Mouse (Mus musculus): ENCODE results near the gene Colca2.

Colca2 gene

DNA sequence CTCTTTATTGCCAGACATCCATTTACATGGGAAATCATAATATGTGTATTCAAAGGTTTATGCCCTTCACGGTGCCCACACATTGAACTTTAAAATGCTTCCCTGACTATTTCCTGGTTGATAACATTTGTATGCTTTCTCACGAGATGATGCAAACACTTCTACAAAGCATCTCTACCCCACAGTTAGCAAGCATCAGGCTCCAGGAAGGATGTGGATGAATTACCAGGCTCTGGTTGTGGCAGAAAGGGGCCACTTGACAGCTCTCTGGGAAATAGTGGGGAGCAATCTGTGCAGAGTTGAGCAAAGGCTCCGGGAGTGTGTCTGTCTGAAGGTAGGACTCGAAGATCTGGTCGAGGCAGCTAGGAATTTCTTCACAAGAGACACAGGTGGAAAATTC lies 6.3 kb downstream of the Colca2 start:
- no peak for DNase-seq (ENCODE audit: low read depth, low spot score)

DNA sequence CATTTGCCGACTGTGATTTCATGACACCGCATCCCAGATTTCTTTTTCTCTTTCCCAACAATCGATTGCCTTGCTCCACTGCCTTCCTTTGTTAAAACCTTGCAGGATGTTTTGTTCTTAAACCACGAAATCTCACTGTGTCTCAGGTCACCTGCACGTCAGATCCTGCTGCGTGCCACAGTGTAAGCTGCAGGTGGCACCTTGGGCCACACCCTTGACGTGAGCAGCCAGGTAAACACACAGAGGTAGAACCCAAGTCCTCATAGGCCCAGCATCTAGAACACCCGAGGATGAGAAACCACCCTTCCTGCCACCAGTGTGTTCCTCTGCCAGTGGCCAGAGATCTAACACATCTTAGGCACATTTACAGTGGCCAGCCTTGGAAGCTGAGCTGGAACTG lies 7.3 kb downstream of the Colca2 start:
- DNase-seq (ENCODE audit: low read depth, low spot score): no peak

DNA sequence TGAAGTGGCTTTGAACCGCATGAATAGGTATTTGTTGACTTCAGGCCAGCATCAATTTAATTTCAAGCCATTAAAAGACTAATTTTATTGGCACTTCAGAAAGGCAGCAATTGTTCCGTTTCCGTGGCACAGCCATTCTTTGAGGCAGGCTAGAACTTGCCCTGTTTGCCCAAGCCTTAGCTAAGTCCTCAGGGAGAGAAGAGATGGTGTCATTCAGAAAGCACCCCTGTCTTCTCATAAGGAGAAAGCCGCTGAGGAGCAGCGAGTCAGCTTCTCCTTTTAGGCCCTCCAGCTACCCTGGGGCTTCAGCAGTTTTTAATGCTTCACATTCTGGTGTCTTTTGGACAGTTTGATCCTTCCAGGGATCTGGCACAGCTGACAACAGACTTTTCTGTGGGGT lies 9.5 kb downstream of the Colca2 start:
- DNase-seq (ENCODE audit: low read depth, low spot score): no peak

DNA sequence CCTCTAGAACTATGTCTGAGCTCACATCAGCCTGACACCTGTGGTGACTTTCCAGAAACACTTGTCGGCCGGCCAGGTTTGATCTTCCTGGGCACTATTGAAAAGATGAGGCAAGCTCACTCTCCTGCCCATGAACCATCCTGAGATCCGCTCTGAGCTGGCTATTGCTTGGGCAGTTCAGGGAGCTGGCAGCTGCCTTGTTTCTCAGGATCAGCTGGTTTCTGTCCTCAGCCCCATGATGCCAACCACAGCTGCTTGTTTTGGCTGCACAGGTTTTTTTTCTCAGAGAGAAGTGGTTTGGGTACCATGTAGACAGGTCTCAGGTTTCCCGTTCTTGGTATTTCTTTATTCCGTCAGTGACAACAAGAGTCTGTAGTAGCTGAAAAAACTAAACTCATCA lies 19.9 kb downstream of the Colca2 start:
- DNase-seq (ENCODE audit: low read depth, low spot score): no peak

DNA sequence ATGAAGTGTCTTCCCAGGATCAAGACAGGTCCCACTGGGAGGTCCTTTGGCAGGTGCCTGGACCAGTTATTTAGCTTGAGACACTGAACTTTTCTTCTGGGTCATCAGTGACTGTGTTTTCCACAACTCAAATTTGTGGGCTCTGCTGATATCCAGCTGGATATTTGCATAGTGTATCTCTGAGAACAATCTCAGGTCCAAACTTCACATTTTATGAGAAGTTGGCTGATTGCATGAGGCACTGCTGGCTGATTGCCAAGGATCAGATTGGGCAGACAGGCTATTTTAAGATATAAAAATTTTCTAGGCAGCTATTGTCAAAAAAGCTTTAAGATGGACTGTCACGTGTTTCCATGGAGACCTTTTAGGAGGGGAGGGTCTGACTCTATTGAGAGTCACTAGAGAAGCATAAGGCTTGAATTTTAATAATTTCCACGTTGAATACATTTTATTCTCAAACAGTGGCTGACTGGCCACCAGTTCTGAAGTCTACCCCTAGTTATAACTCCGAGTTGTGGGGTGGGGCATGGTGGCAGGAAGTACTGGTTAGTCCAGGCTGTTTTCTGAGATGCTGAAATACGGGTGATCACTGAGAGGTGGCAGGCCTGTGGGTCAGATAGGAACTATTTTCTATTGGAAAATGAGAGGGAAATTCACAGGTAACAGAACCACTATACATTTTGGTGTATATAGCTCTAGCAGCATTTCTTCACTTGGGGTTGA lies 21.4 kb downstream of the Colca2 start:
- DNase-seq (ENCODE audit: low read depth, low spot score): no peak

DNA sequence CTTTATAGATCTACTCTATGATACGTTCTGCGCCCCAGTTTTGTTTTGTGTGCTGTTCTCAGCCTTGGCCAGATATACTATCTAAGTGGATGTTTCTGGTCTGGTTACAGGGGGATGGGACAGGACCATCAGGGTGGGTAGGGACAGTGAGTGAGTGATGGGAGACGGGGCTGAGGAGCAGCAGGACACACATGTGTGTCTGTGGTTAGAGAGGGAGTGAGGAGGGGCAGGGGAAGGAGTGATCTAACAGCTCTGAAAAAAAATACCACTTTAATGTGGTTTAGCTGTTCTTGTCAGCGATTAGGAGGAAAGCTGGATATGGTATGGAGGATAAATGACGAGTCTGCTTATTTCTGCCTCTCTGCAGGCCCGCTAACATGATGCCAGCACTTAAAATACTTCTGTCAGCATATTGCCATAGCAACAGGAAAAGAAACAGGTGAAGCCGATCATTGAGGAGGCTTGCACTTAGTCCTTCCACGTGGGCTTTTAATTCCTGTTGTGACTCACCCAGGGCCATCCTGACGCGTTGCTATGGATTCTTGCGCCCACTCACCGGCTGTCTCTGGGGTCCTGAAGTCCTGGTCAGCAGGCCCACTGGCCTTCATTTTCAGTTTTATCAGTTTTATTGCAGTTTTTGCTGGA lies 39.5 kb downstream of the Colca2 start:
- DNase-seq (ENCODE audit: low read depth, low spot score): no peak

DNA sequence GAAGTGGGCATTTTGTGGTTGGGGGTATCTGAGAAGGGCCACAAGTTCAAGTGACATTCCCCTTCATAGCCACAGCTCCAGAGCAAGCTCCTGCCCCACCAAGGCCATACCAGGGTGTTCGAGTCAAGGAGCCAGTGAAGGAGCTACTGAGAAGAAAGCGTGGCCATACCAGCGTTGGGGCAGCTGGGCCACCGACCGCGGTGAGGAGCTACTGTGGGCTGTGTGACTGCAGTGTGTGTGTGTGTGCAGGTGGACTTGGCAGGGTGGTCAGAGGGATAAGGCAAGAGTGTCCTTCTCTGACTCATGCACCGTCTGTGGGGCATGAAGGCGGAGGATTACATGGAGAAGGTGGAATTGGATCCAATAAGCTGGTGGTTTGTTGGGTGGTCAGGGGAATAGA lies 46.2 kb downstream of the Colca2 start:
- DNase-seq (ENCODE audit: low read depth, low spot score): no peak

DNA sequence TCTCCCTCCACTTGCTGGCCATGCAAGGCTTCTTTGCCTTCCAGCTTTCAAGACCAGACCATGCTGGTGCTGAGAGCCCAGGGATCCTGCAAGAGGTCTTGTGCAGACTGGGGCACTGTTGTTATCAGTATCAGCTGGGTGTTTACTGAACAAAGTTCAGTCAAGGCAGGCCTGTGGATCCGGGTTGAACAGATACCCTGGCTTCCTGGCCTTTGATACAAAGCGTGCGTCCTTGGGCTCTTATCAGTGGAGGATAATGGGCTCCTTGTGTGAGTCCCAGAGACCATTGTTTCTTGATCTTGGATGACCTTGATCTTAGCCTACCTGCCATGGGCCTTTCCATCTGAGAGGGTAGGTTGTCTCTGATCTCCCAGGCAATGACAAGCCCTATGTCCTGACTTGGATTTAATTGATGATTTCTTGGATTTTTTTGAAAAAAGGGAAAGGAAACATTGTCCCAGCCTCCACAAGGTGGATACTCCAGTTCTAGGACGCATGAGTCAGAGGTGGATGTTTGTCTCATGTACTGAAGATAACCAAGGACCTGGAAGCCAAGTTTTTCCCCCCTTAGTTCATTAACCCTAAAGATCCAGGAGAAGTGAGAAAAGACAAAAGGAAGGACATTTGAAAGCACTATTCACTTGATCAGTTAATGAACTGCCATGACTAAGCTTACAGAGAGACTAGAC lies 47.5 kb downstream of the Colca2 start:
- no peak for DNase-seq (ENCODE audit: low read depth, low spot score)

DNA sequence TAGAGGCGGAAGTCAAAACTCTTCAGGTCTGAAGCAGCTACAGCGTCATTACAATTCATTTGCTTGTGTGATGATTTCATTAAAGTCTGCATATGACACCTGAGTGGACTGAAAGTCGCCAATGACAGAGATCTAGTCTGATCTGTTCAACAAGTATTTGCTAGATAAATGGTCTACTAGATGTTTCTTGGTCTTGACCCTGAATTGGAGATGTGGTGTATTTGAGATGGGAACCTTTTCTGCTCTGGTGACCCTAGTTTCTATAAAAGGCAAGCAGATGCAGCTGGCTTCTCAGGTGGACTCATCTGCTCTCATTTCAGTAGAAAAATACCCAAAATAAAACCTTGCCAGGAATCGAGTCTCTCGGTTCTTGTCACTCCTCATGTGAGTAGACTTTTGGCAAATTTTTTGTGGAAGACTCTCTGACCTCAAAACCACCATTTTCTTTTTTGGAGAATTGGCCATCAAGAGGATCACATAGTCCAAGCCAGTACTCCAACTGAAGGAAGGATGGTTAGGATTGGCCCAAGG lies 52.7 kb downstream of the Colca2 start:
- DNase-seq (ENCODE audit: low read depth, low spot score): peak; percentile 52
